In the genomic region with DNA sequence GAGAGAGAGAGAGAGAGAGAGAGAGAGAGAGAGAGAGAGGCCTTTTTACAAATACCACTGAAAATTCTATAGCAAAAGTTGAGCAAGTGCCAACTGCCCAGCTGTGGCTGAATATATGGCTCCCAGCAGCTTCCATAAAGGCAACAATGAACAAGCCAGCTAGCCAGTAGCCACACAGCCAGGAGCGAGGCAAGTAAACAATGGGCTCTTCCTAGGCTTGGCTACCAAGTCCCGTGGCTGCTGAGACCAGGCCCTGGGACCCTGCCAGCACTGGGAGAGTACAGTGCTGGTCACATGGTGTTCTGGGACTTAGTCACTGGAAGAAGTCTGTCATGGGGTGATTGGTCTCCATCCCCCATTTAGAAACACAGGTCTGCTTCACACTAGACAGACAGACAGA, we compare ENCODE assay signal across 13 mouse cellular contexts. TPM values are rescaled to one million over a fixed set of nuclear protein-coding genes. Genes with fewer than 3 reads are reported as not detected.
DNase-seq lines count a peak whose midpoint lies in the region; ATAC-seq lines count a peak whose summit lies in the region.
"Had no signal": no experiment of that assay in that cellular context is flagged by ENCODE, and none has a peak within 500 bp of the region (broad histone marks: within the 10 kb centered on the region; RNA-seq: fewer than 3 reads in every experiment).

No protein-coding gene starts in this region.

- intact Hi-C loops in left cerebral cortex, postnatal 4 days (cut with DNase I): no loop called here

- ATAC-seq in frontal cortex, adult (ENCODE audit: low TSS enrichment): peak; percentile 26
- no peak for ATAC-seq in megakaryocyte, adult 5-6 weeks (ENCODE audit: poor library complexity, severe bottlenecking)
- no peak for ATAC-seq in granulocyte monocyte progenitor cell, adult 5-6 weeks (replicated peaks; ENCODE audit: poor library complexity, severe bottlenecking)
- ATAC-seq: CD4-positive, CD25-positive, alpha-beta regulatory T cell, adult 4 months had no signal

- DNase-seq in frontal cortex, postnatal 14 days (ENCODE audit: low spot score in 2 of 2): no peak
- DNase-seq in MN1 (ENCODE audit: low spot score): peak; percentile 31
- DNase-seq in cerebellum, postnatal 10 days: peak; percentile 68 to 78
- peak; percentile 53 for DNase-seq in left cerebral cortex, postnatal 4 days
- DNase-seq in gastrocnemius, postnatal 25 days: no peak
- DNase-seq: heart, adult 2 months; heart, postnatal 36 days; kidney, adult 9 months; spleen, adult 18-20 months had no signal

RNA-seq across cellular contexts. Expression of a gene that starts 14.0 kb away (rescaled TPM):
- total RNA-seq in left cerebral cortex, postnatal 4 days (2021): 100 to 1,000 TPM; 126 to 128 TPM
- total RNA-seq in megakaryocyte, adult 5-6 weeks (2015): not detected in 2 replicates
- not detected in 2 replicates for total RNA-seq in megakaryocyte, adult 5-6 weeks (2017)
- under 1 TPM; 0.43 to 0.46 TPM for total RNA-seq in gastrocnemius, postnatal 25 days (2021)
- not detected in 2 replicates for total RNA-seq in granulocyte monocyte progenitor cell, adult 5-6 weeks (2014; fragmentation: Nextera tagmentation)
- total RNA-seq in granulocyte monocyte progenitor cell, adult 5-6 weeks (2017): not detected in 2 replicates

Comparison
In these comparisons a context has a peak if more than half of its experiments do, and no peak if none do; other contexts are left out.
1. DNase-seq: peak in MN1 (single experiment), cerebellum, postnatal 10 days (2 of 2) and left cerebral cortex, postnatal 4 days (single experiment); none in frontal cortex, postnatal 14 days (0 of 2) and gastrocnemius, postnatal 25 days (single experiment).
2. RNA of a gene that starts 14.0 kb away (total RNA-seq): 126 to 128 TPM in left cerebral cortex, postnatal 4 days; 0.43 to 0.46 TPM in gastrocnemius, postnatal 25 days, not detected in megakaryocyte, adult 5-6 weeks and not detected in granulocyte monocyte progenitor cell, adult 5-6 weeks; every median in the first group is over 10 times any median in the second.